Mouse (Mus musculus): Measurements from ENCODE around the gene Cltb. TPM values are rescaled to one million over a fixed set of nuclear protein-coding genes. Genes with fewer than 3 reads are reported as not detected.

Cltb gene
- polyA plus RNA-seq, 1 experiment: 32.3 TPM

DNA sequence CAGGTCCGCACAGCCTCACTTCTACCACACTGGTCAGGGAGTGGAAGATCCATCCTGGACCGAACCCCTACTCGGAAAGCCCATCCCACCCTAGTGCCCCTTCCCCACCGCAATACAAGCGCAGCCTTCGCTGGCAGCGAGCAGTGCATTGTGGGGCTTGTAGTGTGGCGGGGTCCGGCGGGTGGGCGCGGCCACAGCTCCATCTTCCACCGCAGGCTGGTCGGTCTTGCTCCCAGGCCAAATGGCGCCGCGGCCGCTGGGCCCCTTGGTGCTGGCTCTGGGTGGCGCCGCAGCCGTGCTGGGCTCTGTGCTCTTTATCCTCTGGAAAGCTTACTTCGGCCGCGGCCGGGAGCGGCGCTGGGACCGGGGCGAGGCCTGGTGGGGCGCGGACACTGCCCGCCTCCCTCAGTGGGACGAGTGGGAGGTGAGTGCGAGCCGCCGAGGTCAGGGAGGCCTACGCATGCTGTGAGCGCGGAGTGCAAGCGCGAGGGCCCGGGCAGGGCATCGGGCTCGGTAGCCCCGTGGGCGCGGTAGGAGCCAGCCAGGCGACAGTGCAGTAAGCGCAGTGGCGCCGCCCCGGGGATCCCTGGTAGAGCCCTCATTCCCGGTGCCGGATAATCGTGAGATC lies 36.2 kb downstream of the Cltb start, which contains the start of gene Arl10:
Gene Arl10 (plus strand): TSS at position 162 of the 628 bp plus-strand sequence.
- no peaks in the 10 kb centered on the region for H3K36me3 ChIP-seq (ENCODE audit: control insufficient read depth, insufficient read depth)
- H3K27me3 ChIP-seq (ENCODE audit: control insufficient read depth, insufficient read depth, insufficient read length): no peaks in the 10 kb centered on the region
- peak within 1 kb of the TSS; percentile 52 for H3K4me3 ChIP-seq (ENCODE audit: insufficient read depth, poor library complexity, severe bottlenecking)
- H3K79me2 ChIP-seq (ENCODE audit: control insufficient read depth, insufficient read depth): no peaks in the 10 kb centered on the region
- TF ChIP-seq MYOG (IDR thresholded peaks at IDR 0.05; ENCODE audit: control insufficient read depth, extremely low read depth, insufficient read length): no peak
- peak; percentile 34 for TF ChIP-seq CTCF (IDR thresholded peaks at IDR 0.05; ENCODE audit: control insufficient read depth, insufficient read depth, insufficient read length)
- no peak for TF ChIP-seq CEBPB (IDR thresholded peaks at IDR 0.05; ENCODE audit: low read depth)
- no peak for TF ChIP-seq MYOD1 (IDR thresholded peaks at IDR 0.05; ENCODE audit: control insufficient read depth, insufficient read length, low read depth)
- TF ChIP-seq MAX (IDR thresholded peaks at IDR 0.05): peak; percentile 70
- H3K79me3 ChIP-seq (ENCODE audit: low read depth): peaks cover 2% of the 10 kb centered on the region
- peak within 1 kb of the TSS; percentile 97 for H3ac ChIP-seq (ENCODE audit: control insufficient read depth, insufficient read length, low read depth)

- no peaks in the 10 kb centered on the region for H3K27me3 ChIP-seq (ENCODE audit: control insufficient read depth, insufficient read depth, insufficient read length)
- no peaks in the 10 kb centered on the region for H3K79me2 ChIP-seq (ENCODE audit: control insufficient read depth, insufficient read depth)
- no peak overlapping the region for H3ac ChIP-seq (ENCODE audit: control insufficient read depth, insufficient read length, low read depth)
- TF ChIP-seq FOSL1 (IDR thresholded peaks at IDR 0.05; ENCODE audit: insufficient read depth, low read length, poor library complexity, severe bottlenecking) (no peak), CEBPB (IDR thresholded peaks at IDR 0.05; ENCODE audit: low read depth) (no peak), MAX (IDR thresholded peaks at IDR 0.05) (no peak), MYOD1 (IDR thresholded peaks at IDR 0.05; ENCODE audit: control insufficient read depth, insufficient read length, low read depth) (no peak), USF1 (IDR thresholded peaks at IDR 0.05; ENCODE audit: low read depth) (no peak), CTCF (IDR thresholded peaks at IDR 0.05; ENCODE audit: control insufficient read depth, insufficient read depth, insufficient read length) (no peak), MYOG (IDR thresholded peaks at IDR 0.05; ENCODE audit: control insufficient read depth, extremely low read depth, insufficient read length) (no peak)
- no peaks in the 10 kb centered on the region for H3K36me3 ChIP-seq (ENCODE audit: control insufficient read depth, insufficient read depth)
- no peak overlapping the region for H3K4me3 ChIP-seq (ENCODE audit: insufficient read depth, poor library complexity, severe bottlenecking)
- peaks cover 2% of the 10 kb centered on the region for H3K79me3 ChIP-seq (ENCODE audit: low read depth)
Observed at GRCm38 (mm10) chr13:54572621-54573020, 38.5 kb downstream of the Cltb start.

GRCm38 (mm10) chr13:54571637-54572036 lies 39.5 kb downstream of the Cltb start:
- Histone ChIP-seq H3K27me3 (ENCODE audit: control insufficient read depth, insufficient read depth, insufficient read length) (no peaks in the 10 kb centered on the region), H3K36me3 (ENCODE audit: control insufficient read depth, insufficient read depth) (no peaks in the 10 kb centered on the region), H3K4me3 (ENCODE audit: insufficient read depth, poor library complexity, severe bottlenecking) (no peak overlapping the region), H3K79me3 (ENCODE audit: low read depth) (peaks cover 2% of the 10 kb centered on the region), H3K79me2 (ENCODE audit: control insufficient read depth, insufficient read depth) (no peaks in the 10 kb centered on the region), H3ac (ENCODE audit: control insufficient read depth, insufficient read length, low read depth) (no peak overlapping the region)
- no peak for TF ChIP-seq MYOD1 (IDR thresholded peaks at IDR 0.05; ENCODE audit: control insufficient read depth, insufficient read length, low read depth)
- no peak for TF ChIP-seq MAX (IDR thresholded peaks at IDR 0.05)
- no peak for TF ChIP-seq CEBPB (IDR thresholded peaks at IDR 0.05; ENCODE audit: low read depth)
- no peak for TF ChIP-seq MYOG (IDR thresholded peaks at IDR 0.05; ENCODE audit: control insufficient read depth, extremely low read depth, insufficient read length)
- no peak for TF ChIP-seq FOSL1 (IDR thresholded peaks at IDR 0.05; ENCODE audit: insufficient read depth, low read length, poor library complexity, severe bottlenecking)
- TF ChIP-seq USF1 (IDR thresholded peaks at IDR 0.05; ENCODE audit: low read depth): no peak
- TF ChIP-seq CTCF (IDR thresholded peaks at IDR 0.05; ENCODE audit: control insufficient read depth, insufficient read depth, insufficient read length): no peak

GRCm38 (mm10) chr13:54570736-54571135 lies 40.4 kb downstream of the Cltb start:
- H3ac ChIP-seq (ENCODE audit: control insufficient read depth, insufficient read length, low read depth): no peak overlapping the region
- no peaks in the 10 kb centered on the region for H3K27me3 ChIP-seq (ENCODE audit: control insufficient read depth, insufficient read depth, insufficient read length)
- no peaks in the 10 kb centered on the region for H3K36me3 ChIP-seq (ENCODE audit: control insufficient read depth, insufficient read depth)
- TF ChIP-seq CEBPB (IDR thresholded peaks at IDR 0.05; ENCODE audit: low read depth) (no peak), FOSL1 (IDR thresholded peaks at IDR 0.05; ENCODE audit: insufficient read depth, low read length, poor library complexity, severe bottlenecking) (no peak), MAX (IDR thresholded peaks at IDR 0.05) (no peak), USF1 (IDR thresholded peaks at IDR 0.05; ENCODE audit: low read depth) (no peak), MYOG (IDR thresholded peaks at IDR 0.05; ENCODE audit: control insufficient read depth, extremely low read depth, insufficient read length) (no peak), CTCF (IDR thresholded peaks at IDR 0.05; ENCODE audit: control insufficient read depth, insufficient read depth, insufficient read length) (no peak), MYOD1 (IDR thresholded peaks at IDR 0.05; ENCODE audit: control insufficient read depth, insufficient read length, low read depth) (no peak)
- no peaks in the 10 kb centered on the region for H3K79me2 ChIP-seq (ENCODE audit: control insufficient read depth, insufficient read depth)
- no peak overlapping the region for H3K4me3 ChIP-seq (ENCODE audit: insufficient read depth, poor library complexity, severe bottlenecking)
- H3K79me3 ChIP-seq (ENCODE audit: low read depth): peaks cover 2% of the 10 kb centered on the region

- Histone ChIP-seq H3K79me2 (ENCODE audit: control insufficient read depth, insufficient read depth) (peaks cover 8% of the 10 kb centered on the region), H3K36me3 (ENCODE audit: control insufficient read depth, insufficient read depth) (no peaks in the 10 kb centered on the region), H3K27me3 (ENCODE audit: control insufficient read depth, insufficient read depth, insufficient read length) (no peaks in the 10 kb centered on the region), H3K79me3 (ENCODE audit: low read depth) (peaks cover 9% of the 10 kb centered on the region), H3K4me3 (ENCODE audit: insufficient read depth, poor library complexity, severe bottlenecking) (no peak overlapping the region), H3ac (ENCODE audit: control insufficient read depth, insufficient read length, low read depth) (no peak overlapping the region)
- TF ChIP-seq MAX (IDR thresholded peaks at IDR 0.05): no peak
- no peak for TF ChIP-seq CTCF (IDR thresholded peaks at IDR 0.05; ENCODE audit: control insufficient read depth, insufficient read depth, insufficient read length)
- no peak for TF ChIP-seq USF1 (IDR thresholded peaks at IDR 0.05; ENCODE audit: low read depth)
- no peak for TF ChIP-seq CEBPB (IDR thresholded peaks at IDR 0.05; ENCODE audit: low read depth)
- TF ChIP-seq FOSL1 (IDR thresholded peaks at IDR 0.05; ENCODE audit: insufficient read depth, low read length, poor library complexity, severe bottlenecking): no peak
- TF ChIP-seq MYOG (IDR thresholded peaks at IDR 0.05; ENCODE audit: control insufficient read depth, extremely low read depth, insufficient read length): no peak
- TF ChIP-seq MYOD1 (IDR thresholded peaks at IDR 0.05; ENCODE audit: control insufficient read depth, insufficient read length, low read depth): no peak
Observed at GRCm38 (mm10) chr13:54569282-54569681, 41.9 kb downstream of the Cltb start.
